Mouse (Mus musculus) bone marrow, adult 2 months (tissue): ENCODE data around the gene Pomgnt1.

ENCODE experiments used
- CTCF ChIP-seq: fragments of 200-500 bp; IDR thresholded peaks from 2 replicates; pipeline ENCODE4 v1.5.1; 2011; ENCODE audit warnings: low read length, control low read depth; ENCODE audit not compliant: control insufficient read depth, insufficient read depth
- POLR2A ChIP-seq: fragments of 200-500 bp; IDR thresholded peaks from 2 replicates; pipeline ENCODE4 v1.6.1; 2011; ENCODE audit warnings: low read depth, mild to moderate bottlenecking, control low read depth, low read length, borderline replicate concordance; ENCODE audit not compliant: control insufficient read depth

- TF ChIP-seq CTCF (no peak), POLR2A (no peak)
Observed at GRCm38 (mm10) chr4:116177140-116177539, 53.5 kb downstream of the Pomgnt1 start.
